Mouse (Mus musculus): ENCODE data around the gene 2900011O08Rik. TPM values are rescaled to one million over a fixed set of nuclear protein-coding genes. Genes with fewer than 3 reads are reported as not detected.

2900011O08Rik gene
- not detected for polyA plus RNA-seq (2014; fragmentation: Illumina TruSeq; extraction: RNeasy Lipid Tissue Mini Kit (QIAGEN cat#74804); ENCODE audit: low read depth, low replicate concordance)

DNA sequence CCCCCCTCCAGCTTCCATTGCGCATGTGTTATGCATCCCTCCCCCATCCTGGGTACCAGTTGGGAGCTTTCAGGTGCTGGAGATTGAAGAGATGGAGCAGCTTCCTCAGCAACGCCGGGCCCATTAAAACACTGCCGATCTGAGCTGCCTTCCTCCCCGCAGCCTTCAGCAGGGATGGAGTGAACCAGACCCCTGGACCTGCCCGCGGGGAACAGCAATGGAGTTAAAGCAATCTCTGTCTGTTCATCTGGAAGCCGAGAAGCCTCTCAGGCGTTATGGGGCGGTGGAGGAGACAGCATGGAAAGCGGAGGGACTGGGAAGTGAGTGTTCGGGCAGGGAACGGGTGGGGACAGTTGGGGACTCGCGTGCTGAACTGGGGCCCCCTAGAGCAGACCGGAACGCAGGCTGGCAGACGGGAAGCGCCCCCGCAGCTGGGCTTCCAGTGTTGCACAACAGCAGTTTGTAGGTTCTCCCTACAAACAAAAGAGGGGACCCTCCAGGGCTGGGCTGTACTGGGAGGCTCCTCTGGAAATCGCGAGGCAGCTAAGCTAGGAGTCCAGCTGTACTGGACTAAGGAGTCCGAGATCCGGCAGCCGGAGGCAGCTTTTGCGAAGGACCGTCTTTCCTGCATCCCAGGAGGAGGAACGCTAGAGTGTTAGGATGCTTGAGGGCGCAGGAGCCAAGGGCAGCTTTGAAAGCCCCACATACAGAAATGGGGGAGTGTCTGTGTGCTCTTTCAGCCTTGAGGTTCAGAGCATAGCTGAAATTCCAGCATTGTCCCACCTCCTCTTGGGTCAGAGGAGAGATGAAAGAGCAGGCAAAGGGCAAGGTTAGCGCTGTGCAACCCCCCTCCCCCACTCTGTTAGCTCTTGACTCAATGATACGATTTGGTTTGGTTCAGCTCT, at the start of gene 2900011O08Rik, which contains the start of gene Ifitm7:
2900011O08Rik (plus strand) TSS at position 31 of the 905 bp plus-strand sequence.
Ifitm7 (minus strand) TSS at position 315 of the 905 bp plus-strand sequence.

Other genes with a start within 250 kb of the 2900011O08Rik start
- 34.6 TPM for gene Rrn3, start 205.9 kb upstream of the 2900011O08Rik start, polyA plus RNA-seq (2014; fragmentation: Illumina TruSeq; extraction: RNeasy Lipid Tissue Mini Kit (QIAGEN cat#74804); ENCODE audit: low read depth, low replicate concordance)
- 60.1 TPM for gene Ntan1, start 167.8 kb upstream of the 2900011O08Rik start, polyA plus RNA-seq (2014; fragmentation: Illumina TruSeq; extraction: RNeasy Lipid Tissue Mini Kit (QIAGEN cat#74804); ENCODE audit: low read depth, low replicate concordance)
- 91.0 TPM for gene Pdxdc1, start 83.5 kb upstream of the 2900011O08Rik start, polyA plus RNA-seq (2014; fragmentation: Illumina TruSeq; extraction: RNeasy Lipid Tissue Mini Kit (QIAGEN cat#74804); ENCODE audit: low read depth, low replicate concordance)
- gene Mpv17l, start 83.4 kb upstream of the 2900011O08Rik start, polyA plus RNA-seq (2014; fragmentation: Illumina TruSeq; extraction: RNeasy Lipid Tissue Mini Kit (QIAGEN cat#74804); ENCODE audit: low read depth, low replicate concordance), result 1.4 TPM
- gene Ifitm7, start 284 bp downstream of the 2900011O08Rik start, polyA plus RNA-seq (2014; fragmentation: Illumina TruSeq; extraction: RNeasy Lipid Tissue Mini Kit (QIAGEN cat#74804); ENCODE audit: low read depth, low replicate concordance), result not detected
- 37.1 TPM for gene Nde1, start 176.7 kb downstream of the 2900011O08Rik start, polyA plus RNA-seq (2014; fragmentation: Illumina TruSeq; extraction: RNeasy Lipid Tissue Mini Kit (QIAGEN cat#74804); ENCODE audit: low read depth, low replicate concordance)
- gene Marf1, start 176.7 kb downstream of the 2900011O08Rik start, polyA plus RNA-seq (2014; fragmentation: Illumina TruSeq; extraction: RNeasy Lipid Tissue Mini Kit (QIAGEN cat#74804); ENCODE audit: low read depth, low replicate concordance), result 22.8 TPM